Mouse (Mus musculus) neutrophil, adult 59 days (primary cell): ENCODE data around the gene Spag17. TPM values are rescaled to one million over a fixed set of nuclear protein-coding genes. Genes with fewer than 3 reads are reported as not detected.

Source experiments
- total RNA-seq, 2 experiments: library from RNA; stranded (reverse); gene quantifications; 1 replicate in 1 of 2; 2 replicates in 1 of 2; pipeline ENCODE4 v1.2.4; 2023

Gene Spag17
- total RNA-seq = not detected

GRCm38 (mm10) chr3:99885187-99885811 is at the start of gene Spag17:
TSS of gene Spag17 (plus strand) at chr3:99885406.

GRCm38 (mm10) chr3:100162315-100163105 is 277.3 kb downstream of the Spag17 start, which contains the start of the genes Gdap2 and Wdr3:
TSS of gene Gdap2 (plus strand) at chr3:100162381.
TSS of gene Wdr3 (minus strand) at chr3:100162407.

